Mouse (Mus musculus): ENCODE data around the gene Mad2l1bp. TPM values are rescaled to one million over a fixed set of nuclear protein-coding genes. Genes with fewer than 3 reads are reported as not detected.

Mad2l1bp gene
- total RNA-seq, 2 experiments from 2014 or later: 15.7 to 17.6 TPM

- no peak for DNase-seq (ENCODE audit: low spot score in 2 of 2)
Observed at GRCm38 (mm10) chr17:46115489-46115888, 37.9 kb downstream of the Mad2l1bp start.

GRCm38 (mm10) chr17:46110402-46111289 lies 42.7 kb downstream of the Mad2l1bp start, which contains the start of gene Mrps18a:
Gene Mrps18a (plus strand): TSS chr17:46110986.
- DNase-seq (ENCODE audit: low spot score in 2 of 2): peak; percentile 75 to 86

- DNase-seq (ENCODE audit: low spot score in 2 of 2): no peak
Observed at GRCm38 (mm10) chr17:46108286-46108685, 45.1 kb downstream of the Mad2l1bp start.

- DNase-seq (ENCODE audit: low spot score in 2 of 2): peak in 1 of 2 experiments; percentile 72
Observed at GRCm38 (mm10) chr17:46104487-46104886, 48.9 kb downstream of the Mad2l1bp start.

- DNase-seq (ENCODE audit: low spot score in 2 of 2): no peak
Observed at GRCm38 (mm10) chr17:46102608-46103159, 50.7 kb downstream of the Mad2l1bp start.

DNA sequence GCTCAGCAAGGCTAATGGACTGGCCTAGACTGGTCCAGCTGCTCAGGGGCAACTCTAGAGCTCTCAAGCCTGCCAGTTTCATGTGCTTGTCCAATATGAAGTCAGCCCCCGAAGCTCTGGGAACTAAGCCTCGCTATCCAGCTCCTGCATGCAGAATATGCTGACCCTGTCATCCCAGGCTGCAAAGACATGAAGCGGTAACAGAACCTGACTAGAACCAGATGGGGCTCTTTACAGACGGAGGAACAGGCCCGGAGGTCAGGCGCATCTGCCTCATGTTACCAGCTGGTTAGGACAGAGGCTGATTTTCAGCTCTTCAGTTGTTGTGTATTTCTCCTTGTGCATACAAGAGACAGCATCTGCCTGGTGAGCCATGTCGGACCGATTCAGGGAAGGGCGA lies 51.4 kb downstream of the Mad2l1bp start:
- DNase-seq (ENCODE audit: low spot score in 2 of 2): no peak

DNA sequence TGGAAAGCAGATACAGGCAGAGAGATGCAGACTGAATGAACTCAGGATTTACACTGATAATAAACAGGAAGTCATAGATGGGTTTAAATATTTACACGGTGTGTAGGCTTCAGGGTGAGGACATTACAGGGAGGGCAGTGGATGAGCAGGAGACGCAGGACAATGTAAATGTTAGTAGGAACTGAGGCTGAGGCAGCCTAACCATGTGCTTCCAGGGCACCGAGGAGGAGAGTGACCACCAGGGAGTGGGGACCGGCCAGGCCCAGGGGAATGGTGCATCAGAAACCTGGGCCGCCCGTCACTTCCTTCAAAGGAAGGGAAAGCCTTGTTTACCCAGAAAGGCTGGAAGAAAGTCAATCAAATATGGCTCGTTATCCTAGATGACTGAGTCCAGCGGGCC lies 54.8 kb downstream of the Mad2l1bp start:
- no peak for DNase-seq (ENCODE audit: low spot score in 2 of 2)

Other genes starting within 250 kb of the Mad2l1bp start
- gene Vegfa, start 121.2 kb downstream of the Mad2l1bp start, total RNA-seq (2021): 100 to 1,000 TPM in 1 of 2 experiments, 10 to 100 TPM in 1; 97.0 to 100 TPM
- 10 to 100 TPM; 65.9 to 69.3 TPM for gene Mrps18a, start 42.6 kb downstream of the Mad2l1bp start, total RNA-seq (2021)
- 1 to 10 TPM; 1.1 to 1.4 TPM for gene Rsph9, start 9.3 kb downstream of the Mad2l1bp start, total RNA-seq (2021)
- gene Gtpbp2, start 7.5 kb upstream of the Mad2l1bp start, total RNA-seq (2021): 10 to 100 TPM; 70.2 to 77.6 TPM
- gene Polh, start 49.1 kb upstream of the Mad2l1bp start, total RNA-seq (2021): 10 to 100 TPM; 19.6 to 20.2 TPM
- 10 to 100 TPM; 23.0 to 26.8 TPM for gene Xpo5, start 49.2 kb upstream of the Mad2l1bp start, total RNA-seq (2021)
- 10 to 100 TPM; 35.1 to 35.6 TPM for gene Polr1c, start 94.5 kb upstream of the Mad2l1bp start, total RNA-seq (2021)
- 10 to 100 TPM; 76.8 to 81.5 TPM for gene Yipf3, start 94.5 kb upstream of the Mad2l1bp start, total RNA-seq (2021)
- 1 to 10 TPM in 1 of 2 experiments, under 1 TPM in 1; 0.73 to 1.1 TPM for gene Lrrc73, start 100.0 kb upstream of the Mad2l1bp start, total RNA-seq (2021)
- 10 to 100 TPM; 79.8 to 90.9 TPM for gene Tjap1, start 129.5 kb upstream of the Mad2l1bp start, total RNA-seq (2021)
- 1 to 10 TPM; 1.2 to 1.5 TPM for gene Dlk2, start 143.9 kb upstream of the Mad2l1bp start, total RNA-seq (2021)
- gene Abcc10, start 174.8 kb upstream of the Mad2l1bp start, total RNA-seq (2021): 1 to 10 TPM; 5.3 to 5.4 TPM
- 10 to 100 TPM; 33.9 to 35.0 TPM for gene Zfp318, start 230.2 kb upstream of the Mad2l1bp start, total RNA-seq (2021)